Mouse (Mus musculus) right cerebral cortex, adult 2 months (tissue): ENCODE measurements around the gene Zfp385b.

ENCODE experiments used
- DNase-seq, 2 experiments: peaks; one replicate each; pipeline ENCODE4 v3.0.0; 2021 to 2022; ENCODE audit warnings: low spot score in 2 of 2

Zfp385b gene

GRCm38 (mm10) chr2:77518693-77519092 is 300.7 kb downstream of the Zfp385b start:
- DNase-seq = no peak

- no peak for DNase-seq
Measured at GRCm38 (mm10) chr2:77516606-77517005, 302.8 kb downstream of the Zfp385b start.

GRCm38 (mm10) chr2:77515654-77516053 is 303.8 kb downstream of the Zfp385b start:
- no peak for DNase-seq

DNA sequence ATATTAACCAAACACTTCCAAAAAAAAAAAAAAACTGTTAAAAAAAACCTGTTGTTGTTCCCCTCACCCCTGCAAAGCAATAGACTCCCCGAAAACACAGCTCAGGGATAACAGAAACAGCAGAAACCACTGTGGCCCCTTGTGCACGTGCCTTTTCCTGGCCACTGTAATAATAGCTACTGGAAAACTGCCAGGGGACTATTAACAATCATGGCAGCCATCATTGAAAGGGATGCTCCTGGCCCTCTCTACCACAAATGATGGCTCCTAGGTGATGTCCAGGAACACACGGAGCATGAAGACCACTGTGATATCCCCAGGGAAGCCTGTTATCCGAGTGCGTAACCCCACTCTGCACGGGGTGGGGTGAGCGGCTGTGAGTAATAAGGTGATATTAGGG is 304.4 kb downstream of the Zfp385b start:
- no peak for DNase-seq

- DNase-seq = no peak
Measured at GRCm38 (mm10) chr2:77514476-77514875, 305.0 kb downstream of the Zfp385b start.

DNA sequence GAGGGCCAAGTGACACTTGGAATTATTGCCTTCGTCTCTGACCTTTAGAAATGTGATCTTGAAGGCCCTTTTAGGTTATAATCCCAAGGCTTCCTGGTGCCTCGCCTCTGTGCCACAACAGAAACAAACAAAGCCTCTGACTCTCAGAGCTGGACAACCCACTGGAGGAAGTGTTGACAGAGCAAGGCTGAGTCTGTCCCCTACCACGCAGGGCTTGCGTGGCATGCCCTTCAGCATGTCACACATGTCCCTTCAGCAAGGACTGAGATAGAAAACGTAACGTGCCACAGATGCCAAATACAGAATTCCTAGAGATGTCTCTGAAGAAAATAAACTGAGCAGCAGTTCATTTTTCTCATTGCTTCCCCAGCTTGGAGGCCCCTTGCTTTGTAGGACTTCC is 310.7 kb downstream of the Zfp385b start:
- no peak for DNase-seq

DNA sequence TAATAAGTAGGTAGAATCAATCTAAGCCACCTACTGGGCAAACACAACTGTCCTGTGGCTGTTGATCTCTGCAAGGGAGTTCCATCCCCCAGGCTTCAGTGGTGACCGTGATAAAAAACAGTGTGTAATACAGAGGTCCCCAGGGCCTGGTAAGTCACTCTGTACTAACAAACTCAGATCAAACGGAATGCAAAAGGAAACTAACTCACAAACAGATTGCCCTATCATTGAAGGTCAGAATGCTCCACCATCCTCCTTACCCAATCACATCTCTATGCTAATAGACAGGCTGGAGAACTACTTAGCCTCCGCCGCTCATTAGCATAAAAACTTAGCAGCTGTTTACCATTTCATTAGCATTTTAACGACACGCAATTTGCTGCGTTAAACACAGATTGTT is 313.1 kb downstream of the Zfp385b start:
- DNase-seq = no peak

DNA sequence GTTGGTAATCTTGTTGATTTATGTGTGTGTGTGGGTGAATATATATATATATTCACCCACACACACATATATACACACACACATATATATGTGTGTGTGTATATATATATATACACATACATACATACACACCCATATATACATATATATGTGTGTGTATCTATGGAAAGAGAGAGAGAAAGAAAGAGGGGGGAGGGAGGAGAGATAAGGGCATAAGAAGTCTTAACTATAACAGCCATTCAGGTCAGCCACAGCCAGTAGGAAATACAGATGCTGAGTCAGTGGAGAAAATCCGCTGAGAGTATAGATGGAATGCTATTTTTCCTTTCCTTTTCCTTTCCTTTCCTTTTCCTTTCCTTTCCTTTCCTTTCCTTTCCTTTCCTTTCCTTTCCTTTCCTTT is 313.8 kb downstream of the Zfp385b start:
- DNase-seq = no peak

- DNase-seq = no peak
Measured at GRCm38 (mm10) chr2:77503674-77504351, 315.6 kb downstream of the Zfp385b start.

GRCm38 (mm10) chr2:77503217-77503616 is 316.2 kb downstream of the Zfp385b start:
- DNase-seq = no peak

GRCm38 (mm10) chr2:77502458-77502857 is 317.0 kb downstream of the Zfp385b start:
- no peak for DNase-seq

DNA sequence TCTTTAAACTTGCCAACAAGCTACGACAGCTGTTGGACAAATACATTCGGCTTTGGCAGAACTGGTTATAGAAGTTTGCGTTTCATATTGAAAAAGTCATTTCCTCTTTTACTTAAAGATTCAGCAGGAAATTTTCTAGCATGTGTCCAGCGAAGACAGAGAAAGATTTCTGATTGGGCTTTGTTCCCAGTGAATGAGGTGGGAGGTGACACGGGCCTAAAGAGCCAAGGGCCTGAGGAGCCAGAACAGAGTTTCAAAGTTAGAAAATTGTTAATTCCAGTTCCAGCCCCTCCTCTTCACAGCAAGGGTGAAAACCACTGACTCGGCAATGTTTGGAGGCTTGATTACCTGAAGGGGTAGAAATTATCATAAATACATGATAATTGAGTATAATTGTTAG is 319.0 kb downstream of the Zfp385b start:
- no peak for DNase-seq

GRCm38 (mm10) chr2:77498379-77498778 is 321.1 kb downstream of the Zfp385b start:
- DNase-seq = no peak

GRCm38 (mm10) chr2:77497942-77498341 is 321.5 kb downstream of the Zfp385b start:
- DNase-seq = no peak

GRCm38 (mm10) chr2:77496071-77496470 is 323.4 kb downstream of the Zfp385b start:
- no peak for DNase-seq

DNA sequence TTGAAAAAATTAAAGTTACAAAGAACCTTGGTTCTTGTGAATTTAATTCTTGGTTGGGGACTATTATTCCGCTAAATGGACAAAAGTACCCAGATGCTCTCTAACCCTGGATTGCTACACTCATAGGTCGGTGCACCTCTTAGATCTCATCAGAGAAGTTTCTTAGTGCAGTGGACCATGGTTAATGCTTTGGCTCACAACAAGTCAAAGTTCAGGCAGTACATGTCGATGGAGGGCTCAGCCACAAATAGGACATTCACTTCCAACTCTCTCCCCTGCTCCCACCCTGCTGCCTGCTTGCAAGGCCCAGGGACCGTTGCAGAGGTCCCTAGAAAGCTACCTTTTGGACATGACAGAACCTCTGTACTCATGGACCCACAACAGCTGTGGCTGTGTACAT is 324.1 kb downstream of the Zfp385b start:
- DNase-seq = no peak

GRCm38 (mm10) chr2:77493695-77494094 is 325.7 kb downstream of the Zfp385b start:
- no peak for DNase-seq

- DNase-seq = no peak
Measured at GRCm38 (mm10) chr2:77487151-77487550, 332.3 kb downstream of the Zfp385b start.

GRCm38 (mm10) chr2:77481274-77481673 is 338.2 kb downstream of the Zfp385b start:
- DNase-seq = no peak

- no peak for DNase-seq
Measured at GRCm38 (mm10) chr2:77477536-77477935, 341.9 kb downstream of the Zfp385b start.

DNA sequence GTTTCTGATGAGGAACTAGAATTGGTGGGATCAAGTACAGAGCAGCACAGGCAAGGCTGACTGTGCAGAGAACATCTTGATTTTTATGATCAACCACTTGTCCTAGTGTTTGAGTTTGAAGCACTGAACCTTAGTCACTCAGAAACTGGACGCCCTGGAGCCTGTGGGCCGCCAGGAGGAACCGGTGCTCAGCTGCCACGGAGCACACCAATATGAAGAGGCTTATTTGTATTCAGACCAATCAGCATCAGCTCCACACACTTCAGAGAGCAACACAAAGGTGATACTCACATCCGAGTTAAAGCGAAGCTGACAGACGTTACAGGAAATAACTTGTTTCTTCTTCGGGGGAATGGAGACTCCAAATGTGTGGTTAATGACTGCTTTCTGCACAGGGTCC is 343.0 kb downstream of the Zfp385b start:
- DNase-seq = no peak

DNA sequence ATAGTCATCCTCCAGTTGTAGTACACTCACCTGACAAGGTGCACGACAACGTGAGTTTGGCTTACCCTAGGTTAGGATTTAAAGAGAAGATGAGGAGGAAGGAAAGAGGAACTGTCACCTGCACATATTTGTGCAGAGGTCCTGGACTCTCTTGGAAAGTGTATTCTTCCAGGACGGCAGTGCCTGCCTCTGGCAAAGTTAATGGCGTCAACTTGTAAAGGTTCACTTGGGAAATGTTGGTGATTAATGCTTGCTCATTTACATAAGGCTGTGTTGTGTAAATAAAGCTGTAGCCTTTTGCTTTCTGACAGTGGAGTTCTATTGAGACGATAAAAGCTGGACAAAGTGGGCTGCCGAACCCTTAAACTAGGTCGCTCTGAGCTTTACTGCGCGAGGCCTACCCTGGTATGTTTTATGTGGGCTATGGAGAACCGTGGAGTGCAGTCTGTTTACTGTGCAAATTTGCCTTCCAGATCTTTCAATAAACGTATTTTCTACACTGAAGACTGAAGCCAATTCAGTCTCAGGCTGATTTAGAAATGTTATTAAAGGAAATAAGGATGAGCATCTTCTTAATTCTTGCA is 347.1 kb downstream of the Zfp385b start:
- DNase-seq = no peak

DNA sequence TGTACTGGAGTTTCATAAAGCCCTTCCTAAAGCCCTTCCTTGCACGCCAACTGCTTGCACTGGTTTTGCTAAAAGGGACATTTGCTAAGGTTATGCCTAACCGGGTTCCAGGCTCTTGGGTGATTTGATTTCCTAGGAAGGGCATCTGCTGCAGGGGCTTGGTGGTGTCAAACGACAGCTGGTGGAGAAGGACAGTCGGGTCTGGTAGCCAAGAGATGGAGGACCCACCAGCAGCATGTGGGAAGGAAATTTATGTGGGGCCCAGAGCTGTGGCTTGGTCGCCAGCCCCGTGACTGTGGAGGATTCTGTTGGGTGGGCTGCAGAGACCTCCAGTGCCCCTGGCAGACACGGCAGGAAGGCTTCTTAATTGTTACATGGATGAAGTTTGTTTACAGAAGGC is 348.7 kb downstream of the Zfp385b start:
- DNase-seq = no peak

DNA sequence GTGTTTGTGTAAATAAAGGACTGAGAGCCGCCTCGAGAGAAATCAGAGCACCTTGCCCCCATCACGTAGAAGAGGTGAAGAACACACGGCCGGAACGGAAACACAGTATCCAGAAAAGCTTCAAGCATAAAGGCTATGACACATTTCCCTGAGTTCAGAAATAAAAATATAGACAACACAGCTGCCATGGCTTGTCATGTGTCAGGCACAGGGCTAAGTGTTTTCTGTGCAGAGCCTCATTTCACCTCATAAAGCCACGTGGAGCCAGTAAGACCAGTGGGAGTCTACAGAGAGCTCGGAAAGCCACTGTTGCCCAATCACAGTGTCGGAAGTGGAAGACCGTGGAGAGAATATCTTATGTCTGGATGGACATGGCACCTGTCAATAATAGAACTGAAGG is 358.0 kb downstream of the Zfp385b start:
- no peak for DNase-seq
